Mouse (Mus musculus): ENCODE measurements at regions not wholly inside any gene's neighbourhood (a gene's known extent, or its start where the extent isn't known, plus 50 kb on each side); places are given as distances from the start of the nearest gene placed in this dataset.

- DNase-seq (ENCODE audit: low spot score): no peak
Observed at GRCm38 (mm10) chr6:140368354-140369069, 55.3 kb upstream of the Plekha5 start.

GRCm38 (mm10) chr6:140367303-140367702 lies 56.6 kb upstream of the Plekha5 start:
- DNase-seq (ENCODE audit: low spot score): no peak

- no peak for DNase-seq (ENCODE audit: low spot score)
Observed at GRCm38 (mm10) chr6:140366791-140367190, 57.1 kb upstream of the Plekha5 start.

- no peak for DNase-seq (ENCODE audit: low spot score)
Observed at GRCm38 (mm10) chr6:140360996-140361395, 62.9 kb upstream of the Plekha5 start.

- no peak for DNase-seq (ENCODE audit: low spot score)
Observed at GRCm38 (mm10) chr6:140357901-140358300, 66.0 kb upstream of the Plekha5 start.

GRCm38 (mm10) chr6:140357300-140357699 lies 66.6 kb upstream of the Plekha5 start:
- DNase-seq (ENCODE audit: low spot score): no peak

- DNase-seq (ENCODE audit: low spot score): no peak
Observed at GRCm38 (mm10) chr6:140354082-140354481, 69.8 kb upstream of the Plekha5 start.

- DNase-seq (ENCODE audit: low spot score): no peak
Observed at GRCm38 (mm10) chr6:140353610-140354009, 70.2 kb upstream of the Plekha5 start.

- no peak for DNase-seq (ENCODE audit: low spot score)
Observed at GRCm38 (mm10) chr6:140351365-140352095, 72.3 kb upstream of the Plekha5 start.

- no peak for DNase-seq (ENCODE audit: low spot score)
Observed at GRCm38 (mm10) chr6:140348578-140348977, 75.3 kb upstream of the Plekha5 start.

GRCm38 (mm10) chr6:140346929-140347328 lies 76.9 kb upstream of the Plekha5 start:
- DNase-seq (ENCODE audit: low spot score): no peak

GRCm38 (mm10) chr6:140343638-140344037 lies 80.2 kb upstream of the Plekha5 start:
- DNase-seq (ENCODE audit: low spot score): no peak

GRCm38 (mm10) chr6:140342881-140343280 lies 81.0 kb upstream of the Plekha5 start:
- DNase-seq (ENCODE audit: low spot score): no peak

- DNase-seq (ENCODE audit: low spot score): no peak
Observed at GRCm38 (mm10) chr6:140339731-140340130, 84.1 kb upstream of the Plekha5 start.

GRCm38 (mm10) chr6:140337897-140338749 lies 85.7 kb upstream of the Plekha5 start:
- DNase-seq (ENCODE audit: low spot score): peak; percentile 7

GRCm38 (mm10) chr6:140337083-140337491 lies 86.8 kb upstream of the Plekha5 start:
- no peak for DNase-seq (ENCODE audit: low spot score)

- no peak for DNase-seq (ENCODE audit: low spot score)
Observed at GRCm38 (mm10) chr6:140336414-140336941, 87.4 kb upstream of the Plekha5 start.

- DNase-seq (ENCODE audit: low spot score): no peak
Observed at GRCm38 (mm10) chr6:140333397-140333796, 90.5 kb upstream of the Plekha5 start.

GRCm38 (mm10) chr6:140308641-140309040 lies 115.2 kb upstream of the Plekha5 start:
- DNase-seq (ENCODE audit: low spot score): no peak

- no peak for DNase-seq (ENCODE audit: low spot score)
Observed at GRCm38 (mm10) chr6:140306811-140307558, 116.9 kb upstream of the Plekha5 start.

- no peak for DNase-seq (ENCODE audit: low spot score)
Observed at GRCm38 (mm10) chr6:140304105-140304504, 119.7 kb upstream of the Plekha5 start.
